In the genomic region with DNA sequence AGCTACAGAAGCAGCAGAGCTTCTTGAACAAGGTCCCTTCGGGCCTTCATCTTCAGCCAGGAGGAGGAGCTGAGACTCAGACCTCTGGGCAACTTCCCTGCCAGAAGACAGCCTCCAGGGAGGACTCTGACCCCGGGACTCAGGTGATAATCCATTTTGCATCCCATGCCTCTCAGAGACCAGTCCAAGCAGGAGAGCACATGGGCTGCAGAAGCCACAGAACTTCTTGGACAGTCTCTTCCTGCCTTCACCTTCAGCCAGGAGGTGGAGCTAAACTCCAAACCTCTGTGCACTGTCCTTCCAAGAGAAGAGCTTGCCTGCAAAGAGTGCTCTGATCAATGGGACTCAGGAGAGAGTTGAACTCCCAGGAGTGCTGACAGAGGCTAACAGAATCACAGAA, we compare ENCODE assay signal across 10 mouse cellular contexts.
DNase-seq lines count a peak whose midpoint lies in the region; ATAC-seq and TF ChIP-seq lines count a peak whose summit lies in the region.
"Had no signal": no experiment of that assay in that cellular context is flagged by ENCODE, and none has a peak within 500 bp of the region (broad histone marks: within the 10 kb centered on the region; RNA-seq: fewer than 3 reads in every experiment).

No protein-coding gene starts in this region.

- WGBS in lung, embryonic 14.5 days: 73% methylated on average over 2 of the region's 2 CpGs

- ATAC-seq in lung, embryonic 14.5 days (ENCODE audit: insufficient read depth): no peak
- ATAC-seq: activated CD4-positive, CD25-positive, alpha-beta regulatory T cell, adult 4 months had no signal

- H3K9ac ChIP-seq in lung, embryonic 14.5 days: no peak overlapping the region
- H3K9ac ChIP-seq: neural tube, embryonic 12.5 days had no signal

- DNase-seq in embryo, embryonic 11 days: peak; percentile 14
- no peak for DNase-seq in embryo, embryonic 9.5 days (ENCODE audit: extremely low spot score)
- peak; percentile 25 for DNase-seq in lung, embryonic 14.5 days
- DNase-seq in lung, adult 18-20 months: no peak
- DNase-seq in heart, postnatal 4 days: peak; percentile 22
- DNase-seq in lung, postnatal 14 days: peak; percentile 11
- DNase-seq in spleen, postnatal 14 days (ENCODE audit: low spot score in 2 of 2): no peak
- DNase-seq in right cerebral cortex, adult 2 months (ENCODE audit: low spot score in 2 of 2): no peak

- no peaks in the 10 kb centered on the region for H3K36me3 ChIP-seq in lung, embryonic 14.5 days (ENCODE audit: insufficient read depth)
- H3K36me3 ChIP-seq: neural tube, embryonic 12.5 days had no signal

- H3K4me3 ChIP-seq in lung, embryonic 14.5 days (ENCODE audit: low read depth, low read length): no peak overlapping the region
- H3K4me3 ChIP-seq: neural tube, embryonic 12.5 days had no signal

- H3K27me3 ChIP-seq in lung, embryonic 14.5 days (ENCODE audit: insufficient read depth, low read length): no peaks in the 10 kb centered on the region
- H3K27me3 ChIP-seq: neural tube, embryonic 12.5 days had no signal

- H3K27ac ChIP-seq in lung, embryonic 14.5 days (ENCODE audit: low read depth): no peak overlapping the region
- H3K27ac ChIP-seq: neural tube, embryonic 12.5 days had no signal

- no peak overlapping the region for H3K4me2 ChIP-seq in lung, embryonic 14.5 days
- H3K4me2 ChIP-seq: neural tube, embryonic 12.5 days had no signal

- TF ChIP-seq CTCF in lung, embryonic 14.5 days (IDR thresholded peaks at IDR 0.05; ENCODE audit: low read depth): peak; percentile 42

- H3K4me1 ChIP-seq in lung, embryonic 14.5 days (ENCODE audit: insufficient read depth): no peaks in the 10 kb centered on the region
- H3K4me1 ChIP-seq: neural tube, embryonic 12.5 days had no signal

- no peaks in the 10 kb centered on the region for H3K9me3 ChIP-seq in lung, embryonic 14.5 days (ENCODE audit: low read depth, low read length)
- H3K9me3 ChIP-seq: neural tube, embryonic 12.5 days had no signal

Comparison
In these comparisons a context has a peak if more than half of its experiments do, and no peak if none do; other contexts are left out.
1. DNase-seq: peak in embryo, embryonic 11 days (single experiment), lung, embryonic 14.5 days (single experiment), heart, postnatal 4 days (single experiment) and lung, postnatal 14 days (single experiment); none in embryo, embryonic 9.5 days (single experiment), lung, adult 18-20 months (0 of 2), spleen, postnatal 14 days (0 of 2) and right cerebral cortex, adult 2 months (0 of 2).